Mouse (Mus musculus): ENCODE data around the gene Sbno1.

Gene Sbno1

DNA sequence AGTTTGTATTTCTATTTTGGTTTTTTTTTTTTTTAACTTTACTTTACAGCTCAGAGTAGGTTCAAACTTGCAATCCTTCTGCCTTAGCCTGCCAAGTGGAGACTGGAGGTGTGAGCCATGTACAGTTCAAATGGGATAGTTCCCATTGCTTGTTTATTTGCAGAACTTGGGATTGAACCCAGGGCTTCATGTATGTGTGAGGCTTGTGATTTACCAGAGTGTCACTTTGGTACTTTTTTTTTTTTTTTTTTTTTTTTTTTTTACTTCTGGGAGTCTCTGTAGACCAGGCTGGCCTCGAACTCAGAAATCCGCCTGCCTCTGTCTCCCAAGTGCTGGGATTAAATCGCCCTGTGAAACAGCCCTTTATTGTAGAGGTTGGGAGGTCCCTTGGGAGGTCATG lies 18.4 kb upstream of the Sbno1 start:
- DNase-seq (ENCODE audit: low read depth) = no peak

- DNase-seq (ENCODE audit: low read depth) = no peak
These were observed 16.8 kb upstream of the Sbno1 start for GRCm38 (mm10) chr5:124442628-124443027.

- no peak for DNase-seq (ENCODE audit: low read depth)
These were observed 14.4 kb upstream of the Sbno1 start for GRCm38 (mm10) chr5:124440094-124440701.

GRCm38 (mm10) chr5:124439447-124440093 lies 13.8 kb upstream of the Sbno1 start, which contains the start of gene Kmt5a:
Gene Kmt5a (plus strand): TSS chr5:124439930.
- peak; percentile 88 for DNase-seq (ENCODE audit: low read depth)

- no peak for DNase-seq (ENCODE audit: low read depth)
These were observed 12.9 kb upstream of the Sbno1 start for GRCm38 (mm10) chr5:124438746-124439145.

GRCm38 (mm10) chr5:124438229-124438628 lies 12.4 kb upstream of the Sbno1 start:
- no peak for DNase-seq (ENCODE audit: low read depth)

- no peak for DNase-seq (ENCODE audit: low read depth)
These were observed 7.2 kb upstream of the Sbno1 start for GRCm38 (mm10) chr5:124433048-124433447.

DNA sequence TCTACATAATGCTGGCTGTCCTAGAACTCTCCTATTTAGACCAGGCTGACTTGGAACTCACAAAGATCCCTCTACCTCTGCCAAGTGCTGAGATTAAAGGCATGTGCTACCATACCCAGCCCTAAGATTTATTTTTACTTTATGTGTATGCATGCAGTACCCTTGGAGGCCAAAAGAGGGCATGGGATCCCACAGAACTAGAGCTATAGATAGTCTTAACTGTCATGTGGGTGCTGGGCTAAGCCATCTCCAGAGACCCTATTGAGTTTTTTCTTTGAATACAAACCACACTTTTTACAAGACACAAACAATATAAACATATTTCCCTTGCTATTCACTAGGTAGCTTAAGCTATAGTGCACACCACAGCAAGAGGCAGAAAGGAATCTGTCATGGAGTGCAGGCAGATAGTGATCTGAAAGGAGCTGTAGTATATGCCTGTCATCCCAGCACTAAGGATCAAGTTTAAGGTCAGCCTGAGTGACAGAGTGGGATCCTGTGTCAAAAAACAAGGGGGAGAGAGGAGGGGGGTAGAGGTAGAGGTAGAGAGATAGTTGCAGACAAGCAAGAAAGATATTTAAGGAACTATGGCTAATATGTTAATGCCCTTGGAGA lies 6.7 kb upstream of the Sbno1 start:
- no peak for DNase-seq (ENCODE audit: low read depth)

DNA sequence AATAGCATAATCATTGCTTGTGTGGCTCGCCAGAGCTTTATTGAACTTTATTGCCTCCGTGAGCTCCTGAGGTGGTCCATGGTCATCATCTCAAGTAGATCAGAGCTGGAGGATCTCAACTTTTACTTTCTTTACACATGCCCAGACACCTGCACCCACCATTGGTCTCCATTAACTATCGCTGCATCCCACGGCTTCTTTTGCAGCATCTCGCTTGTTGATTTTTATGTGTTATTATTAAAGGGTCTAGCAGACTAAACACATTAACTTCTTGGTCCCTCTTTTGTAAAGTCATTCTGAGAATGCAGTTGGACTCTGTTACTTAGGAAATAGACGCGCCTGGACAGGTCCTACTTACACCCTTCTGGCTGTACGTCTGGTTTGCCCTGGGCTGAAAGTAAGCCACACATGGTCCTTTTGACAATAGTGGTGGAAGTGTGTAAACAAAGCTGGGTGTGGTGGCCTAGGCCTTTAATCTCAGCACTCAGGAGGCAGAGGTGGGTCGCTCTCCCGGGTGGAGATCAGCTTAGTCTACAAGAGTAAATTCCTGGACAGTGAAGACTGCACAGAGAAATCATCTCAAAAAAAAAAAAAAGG lies 772 bp upstream of the Sbno1 start:
- DNase-seq (ENCODE audit: low read depth) = no peak

DNA sequence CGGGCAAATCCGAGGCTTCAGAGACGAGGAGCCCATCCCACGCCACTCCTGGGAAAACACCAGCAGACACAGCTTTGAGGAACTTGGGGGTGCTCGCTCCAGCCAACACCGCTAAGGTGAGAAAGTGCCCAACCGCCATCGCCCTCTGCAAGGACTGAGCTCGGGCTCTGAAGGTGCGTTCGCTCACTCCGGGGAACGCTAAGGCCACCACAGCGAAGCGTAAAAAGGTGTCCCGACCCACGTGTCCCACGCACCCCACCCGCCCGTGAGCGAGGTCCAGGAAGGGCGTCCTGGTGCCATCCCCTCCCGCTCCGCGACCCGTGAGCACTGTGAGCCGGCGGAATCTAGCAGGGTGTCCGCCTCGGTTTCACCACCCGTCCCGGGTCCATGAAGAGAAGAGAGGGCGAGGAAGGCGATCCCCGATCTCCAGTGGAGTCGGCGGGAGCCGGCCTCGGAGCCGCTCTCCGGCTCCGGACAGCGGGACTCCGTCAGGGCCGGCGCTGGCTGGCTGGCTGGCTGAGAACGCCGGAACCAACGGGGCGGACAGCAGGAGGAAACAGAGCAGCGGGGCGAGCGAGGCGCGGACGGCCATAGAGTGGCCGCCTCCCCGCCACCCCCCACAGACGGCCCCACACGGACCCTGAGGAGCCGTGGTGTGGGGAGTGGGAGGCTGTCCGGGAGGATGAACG lies 934 bp downstream of the Sbno1 start:
- DNase-seq (ENCODE audit: low read depth) = no peak

DNA sequence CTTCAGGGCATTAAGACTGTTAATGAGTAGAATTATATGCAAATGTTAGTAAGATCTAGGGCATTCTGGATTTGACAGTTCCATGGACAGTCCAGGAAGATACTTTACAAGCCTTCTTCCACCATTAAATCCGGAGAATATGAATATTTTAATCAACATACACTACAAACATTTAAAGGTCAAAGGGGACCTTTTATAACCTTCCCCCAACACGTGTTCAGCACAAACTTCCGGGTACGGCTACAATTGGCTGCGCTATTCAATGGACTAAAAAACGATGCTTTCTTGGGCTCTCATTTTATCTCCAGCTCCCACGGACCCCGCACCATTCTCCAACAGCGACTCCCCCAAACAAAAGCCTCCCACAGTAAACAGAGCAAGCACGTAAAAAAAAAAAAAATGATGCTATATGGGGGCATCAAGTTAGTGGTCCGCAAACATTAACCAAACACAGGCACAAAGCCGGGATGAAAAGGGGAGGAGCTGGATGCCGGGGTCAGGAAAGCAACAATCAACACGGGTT lies 1.5 kb downstream of the Sbno1 start:
- DNase-seq (ENCODE audit: low read depth) = no peak

DNA sequence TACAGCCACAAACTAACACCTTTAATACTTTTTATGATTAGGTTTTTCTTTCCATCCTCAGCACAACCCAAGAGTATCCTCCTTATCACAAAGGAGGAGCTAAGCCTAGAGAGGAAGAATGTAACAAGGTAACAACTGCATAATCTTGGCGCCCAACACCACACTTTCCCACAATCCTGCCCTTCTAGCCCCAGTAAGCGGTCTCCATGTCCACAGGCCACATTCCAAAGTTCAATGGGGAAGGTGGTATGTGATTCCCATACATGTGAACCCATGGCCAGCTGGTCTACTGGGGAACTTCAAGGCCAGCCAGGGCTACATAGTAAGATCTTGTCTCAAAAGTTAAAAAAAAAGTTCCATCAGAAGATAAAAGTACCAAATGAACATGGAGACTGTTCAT lies 4.0 kb downstream of the Sbno1 start:
- no peak for DNase-seq (ENCODE audit: low read depth)

- DNase-seq (ENCODE audit: low read depth) = no peak
These were observed 6.9 kb downstream of the Sbno1 start for GRCm38 (mm10) chr5:124418903-124419302.

- no peak for DNase-seq (ENCODE audit: low read depth)
These were observed 13.6 kb downstream of the Sbno1 start for GRCm38 (mm10) chr5:124412163-124412562.

GRCm38 (mm10) chr5:124410808-124411207 lies 15.0 kb downstream of the Sbno1 start:
- no peak for DNase-seq (ENCODE audit: low read depth)

GRCm38 (mm10) chr5:124393726-124394125 lies 32.1 kb downstream of the Sbno1 start:
- no peak for DNase-seq (ENCODE audit: low read depth)

GRCm38 (mm10) chr5:124392412-124392811 lies 33.4 kb downstream of the Sbno1 start:
- DNase-seq (ENCODE audit: low read depth) = no peak

GRCm38 (mm10) chr5:124387932-124388331 lies 37.9 kb downstream of the Sbno1 start:
- no peak for DNase-seq (ENCODE audit: low read depth)

- DNase-seq (ENCODE audit: low read depth) = no peak
These were observed 45.7 kb downstream of the Sbno1 start for GRCm38 (mm10) chr5:124380121-124380520.

- DNase-seq (ENCODE audit: low read depth) = no peak
These were observed 48.7 kb downstream of the Sbno1 start for GRCm38 (mm10) chr5:124377149-124377548.

GRCm38 (mm10) chr5:124376401-124376800 lies 49.4 kb downstream of the Sbno1 start:
- DNase-seq (ENCODE audit: low read depth) = no peak

DNA sequence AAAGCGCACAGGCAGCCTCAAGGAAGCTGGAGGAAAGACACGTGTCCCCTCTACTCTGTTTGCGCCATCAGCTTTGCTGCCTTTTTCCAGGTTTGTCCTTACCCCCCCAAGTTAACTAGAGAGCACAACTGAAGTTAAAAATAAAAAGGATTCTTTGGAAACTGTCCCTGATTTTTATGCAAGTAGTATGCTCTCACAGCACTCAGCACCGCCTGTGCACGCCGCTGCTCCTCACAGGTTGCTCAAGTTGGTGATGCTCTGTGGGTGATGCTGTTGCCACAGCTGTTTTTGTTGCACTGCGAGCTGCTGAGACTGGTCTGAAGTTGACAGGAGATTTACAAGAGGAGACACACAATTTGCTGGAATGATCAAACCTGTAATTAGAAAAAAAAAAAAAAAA lies 51.5 kb downstream of the Sbno1 start:
- DNase-seq (ENCODE audit: low read depth) = no peak

Measured in c-Kit-positive CD71-negative TER-119-negative erythroid progenitor cells, embryonic 14.5 days (primary cell).